Mouse (Mus musculus) brain, embryonic 14.5 days (tissue): ENCODE measurements around the gene Zbp1. TPM values are rescaled to one million over a fixed set of nuclear protein-coding genes. Genes with fewer than 3 reads are reported as not detected.
A peak's percentile ranks its signal among the peaks of the same experiment; 100 is the strongest.

Experiments
- DNase-seq: peaks from one replicate; pipeline ENCODE4 v3.0.0-alpha.2; 2011; ENCODE audit warnings: low read depth
- CTCF ChIP-seq: fragments of 200-500 bp; IDR thresholded peaks from 2 replicates; pipeline ENCODE4 v1.5.1; 2012; ENCODE audit warnings: inconsistent platforms, mild to moderate bottlenecking, moderate library complexity, borderline replicate concordance; ENCODE audit not compliant: insufficient read depth, insufficient read length; ENCODE audit errors: extremely low read depth
- POLR2A ChIP-seq: fragments of 200-500 bp; IDR thresholded peaks from 2 replicates; pipeline ENCODE4 v1.6.1; 2012; ENCODE audit warnings: mild to moderate bottlenecking, inconsistent platforms, borderline replicate concordance; ENCODE audit not compliant: poor library complexity, insufficient read depth, insufficient read length, severe bottlenecking; ENCODE audit errors: extremely low read depth
- polyA plus RNA-seq: library from polyadenylated mRNA; depleted of rRNA; stranded (reverse); fragments of >200 nt; gene quantifications from 2 replicates; pipeline ENCODE4 v1.2.3, GENCODE M21; 2012; rRNA removed

Gene Zbp1
- 0.18 and 0.40 TPM in 2 replicates for polyA plus RNA-seq

DNA sequence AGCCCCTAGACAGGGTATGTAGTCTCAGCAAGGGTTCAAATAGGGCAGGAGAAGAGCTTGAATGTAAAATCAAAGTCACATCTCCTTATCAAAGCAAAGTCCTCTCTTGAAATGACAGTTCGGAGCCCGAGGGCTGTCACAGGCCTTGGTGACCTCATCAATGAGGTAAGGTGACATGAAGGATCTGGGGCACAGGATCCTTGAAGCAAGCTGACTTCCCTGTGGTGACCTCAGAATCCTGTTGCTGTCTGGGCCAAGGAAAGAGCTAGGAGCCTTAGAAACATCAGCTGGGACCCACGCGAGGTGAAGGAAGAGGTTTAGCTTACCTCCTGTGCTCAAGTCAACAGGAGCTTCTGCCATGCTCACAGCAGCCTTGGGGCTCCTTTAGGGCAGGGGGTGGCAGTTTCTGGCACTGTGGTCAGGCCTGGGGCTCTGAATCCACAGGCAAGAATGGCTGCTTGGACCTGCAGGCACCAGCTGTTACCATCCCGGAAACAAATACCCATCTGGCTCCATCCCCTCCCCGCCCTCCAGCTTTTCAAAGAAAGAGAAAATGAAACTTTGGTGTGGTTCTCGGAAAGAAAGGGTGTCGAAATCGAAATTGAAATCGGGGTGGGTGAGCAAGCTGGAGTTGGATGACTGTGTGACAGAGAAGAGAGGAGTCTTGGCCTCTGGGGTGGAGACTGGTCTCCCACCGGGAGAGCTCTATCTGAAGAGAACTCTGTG lies at the start of gene Zbp1:
Gene Zbp1, minus strand, starts transcription at position 508 of the 726 bp plus-strand sequence.
- no peak for TF ChIP-seq POLR2A
- no peak for TF ChIP-seq CTCF
- DNase-seq = no peak

DNA sequence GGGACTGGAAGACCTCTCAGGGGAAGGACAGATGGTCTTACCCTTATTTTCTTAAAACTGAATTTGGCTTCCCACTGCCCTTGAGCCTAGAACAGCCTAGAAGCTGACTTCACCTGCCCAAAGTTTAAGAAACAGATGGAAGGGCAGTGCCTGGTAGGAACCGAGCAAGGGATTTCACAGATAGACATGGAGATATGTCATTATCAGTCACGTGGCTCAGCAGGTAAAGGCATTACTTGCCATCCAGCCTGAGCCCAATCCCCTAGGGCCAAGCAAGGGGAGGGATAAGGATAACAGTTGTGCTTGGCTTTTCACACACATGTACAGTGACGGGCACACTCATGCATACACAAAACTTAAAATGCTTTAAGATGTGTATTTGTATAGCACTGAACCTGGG lies 48.8 kb upstream of the Zbp1 start:
- no peak for DNase-seq
- TF ChIP-seq CTCF (no peak), POLR2A (no peak)

DNA sequence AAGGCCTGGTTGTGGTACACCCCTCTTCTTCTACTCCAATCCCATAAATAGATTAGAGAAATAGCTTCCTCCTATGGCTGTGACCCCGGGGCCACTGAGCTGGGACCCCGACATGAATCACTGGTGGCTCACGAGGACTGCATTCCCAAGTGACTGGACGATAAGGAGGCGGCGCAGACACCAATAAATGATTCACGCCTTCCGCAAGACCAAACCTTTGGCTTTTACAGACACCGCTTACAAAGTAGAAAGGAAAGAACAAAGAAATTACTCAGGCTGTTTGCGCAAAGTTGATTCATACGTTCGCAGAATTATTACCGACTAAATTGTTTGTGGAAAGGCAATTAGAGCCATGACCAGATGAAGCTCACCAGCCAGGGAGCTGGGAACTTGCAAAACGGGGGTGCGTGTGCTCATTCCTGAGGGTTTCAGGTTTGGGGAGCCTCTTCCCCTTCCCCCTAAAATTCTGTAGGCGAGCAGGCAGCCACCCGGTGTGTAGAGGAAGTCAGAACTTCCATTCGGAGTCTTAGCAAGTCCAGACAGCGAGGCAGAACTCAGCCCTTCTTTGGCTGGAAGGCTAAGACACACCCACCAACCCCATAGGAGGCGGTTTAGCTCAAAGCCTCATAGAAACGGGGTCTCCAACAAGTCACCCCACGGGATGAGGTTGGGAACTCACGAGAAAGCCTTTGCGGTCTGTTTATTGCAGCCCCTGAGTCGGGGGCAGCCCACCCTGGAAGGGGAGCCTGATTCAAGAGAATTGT lies 47.8 kb upstream of the Zbp1 start:
- DNase-seq = no peak
- TF ChIP-seq POLR2A (no peak), CTCF (no peak)

DNA sequence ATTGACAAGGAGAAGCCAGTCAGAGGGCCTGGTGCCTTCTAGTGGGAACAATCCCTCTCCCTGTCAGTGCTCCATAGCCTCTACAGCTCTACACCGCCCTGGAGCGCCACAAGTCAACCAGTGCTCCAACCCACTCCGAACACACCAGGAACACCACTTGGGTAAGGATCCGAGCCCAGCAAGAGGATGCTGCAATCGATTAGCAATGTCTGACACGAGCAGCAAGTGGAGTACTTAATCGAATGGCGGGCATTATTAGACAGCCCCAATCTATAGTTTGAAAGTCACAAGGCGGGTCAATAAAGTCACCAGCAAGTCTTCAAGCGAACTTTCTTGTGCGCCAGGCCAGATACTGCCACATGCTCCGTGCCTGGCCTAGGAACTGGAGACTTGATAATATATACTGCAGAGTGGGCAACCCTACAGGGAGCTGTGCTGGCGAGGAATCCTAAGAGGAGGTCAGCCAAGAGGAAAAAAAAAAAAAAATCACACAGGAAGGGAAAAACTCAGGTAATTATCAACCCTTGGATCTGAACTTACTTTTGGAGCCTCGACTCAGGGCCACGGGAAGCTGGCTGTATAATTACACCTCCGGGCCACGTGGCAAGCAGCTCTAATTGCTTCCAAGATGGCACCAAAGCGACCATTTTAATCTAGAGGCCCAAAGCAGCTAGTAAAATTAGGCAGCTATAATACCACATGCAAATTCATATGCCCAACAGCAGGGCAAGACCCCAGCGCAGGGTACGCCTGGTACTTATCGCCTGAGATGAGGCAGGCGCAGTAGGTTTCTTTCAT lies 46.9 kb upstream of the Zbp1 start:
- no peak for DNase-seq
- no peak for TF ChIP-seq POLR2A
- no peak for TF ChIP-seq CTCF

DNA sequence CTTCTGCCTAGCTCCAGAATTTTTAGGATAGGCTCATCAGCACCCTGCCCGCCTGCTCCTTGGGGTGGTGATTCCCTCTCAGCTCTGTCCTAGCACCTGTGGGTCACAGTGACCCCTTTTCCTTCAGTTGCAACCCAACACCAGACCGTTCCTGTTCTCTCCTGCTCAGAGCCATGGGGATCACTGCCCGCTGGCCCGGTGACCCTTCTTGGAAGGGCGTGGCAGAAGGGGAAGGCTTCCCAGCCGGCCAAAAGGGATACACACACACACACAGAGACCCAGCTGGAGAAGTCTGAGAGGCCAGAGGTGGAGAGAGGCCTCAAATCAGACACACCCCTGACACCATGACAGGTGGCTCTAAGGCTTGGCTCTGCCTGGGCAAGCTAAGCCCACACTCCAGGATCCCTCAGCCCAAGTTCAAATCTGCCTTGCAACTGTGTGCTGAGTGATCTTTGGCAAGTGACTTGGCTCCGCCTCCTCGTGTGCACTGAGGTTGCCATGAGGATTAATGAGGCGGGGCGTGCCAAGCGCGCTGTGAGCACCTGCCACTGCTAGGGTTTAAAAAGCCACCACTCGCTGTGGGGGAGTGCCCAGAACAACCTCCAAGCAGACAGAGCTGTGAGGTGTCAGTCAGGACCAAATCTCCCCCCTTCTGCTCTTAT lies 45.9 kb upstream of the Zbp1 start:
- TF ChIP-seq CTCF (no peak), POLR2A (no peak)
- DNase-seq = peak; percentile 93

DNA sequence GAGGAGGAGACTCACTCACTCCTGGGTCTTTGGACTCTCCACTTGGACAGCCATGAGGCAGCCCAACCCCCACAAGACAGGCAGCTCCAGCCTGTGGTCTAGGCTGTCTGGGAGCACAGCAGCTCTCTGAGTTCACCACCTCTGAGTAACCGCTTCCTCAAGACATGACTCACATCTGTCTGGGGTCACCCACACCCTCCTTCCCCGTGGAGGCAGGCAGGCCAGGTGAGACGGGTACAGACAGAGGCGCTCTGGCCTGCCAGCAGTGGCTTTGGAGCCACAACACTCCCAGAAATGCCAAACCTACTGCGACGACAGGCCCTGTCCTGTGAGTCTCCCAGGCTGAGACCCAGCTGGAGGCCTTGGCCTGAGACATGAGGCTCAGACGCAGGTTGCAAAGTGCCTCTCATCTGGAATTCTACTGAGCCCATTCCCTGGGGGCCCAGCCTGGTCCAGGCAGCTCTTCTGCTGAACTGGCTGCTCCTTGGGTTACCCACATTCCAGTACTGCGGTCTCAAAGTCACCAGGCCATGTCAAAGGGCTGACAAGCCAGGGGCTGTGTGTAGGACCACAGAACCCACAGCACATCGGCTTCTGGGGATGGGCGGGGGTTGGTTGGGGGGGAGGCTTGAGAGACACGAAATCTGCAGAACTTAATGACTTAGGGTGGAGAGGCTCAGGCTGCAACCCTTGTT lies 45.1 kb upstream of the Zbp1 start:
- DNase-seq = no peak
- no peak for TF ChIP-seq CTCF
- no peak for TF ChIP-seq POLR2A

DNA sequence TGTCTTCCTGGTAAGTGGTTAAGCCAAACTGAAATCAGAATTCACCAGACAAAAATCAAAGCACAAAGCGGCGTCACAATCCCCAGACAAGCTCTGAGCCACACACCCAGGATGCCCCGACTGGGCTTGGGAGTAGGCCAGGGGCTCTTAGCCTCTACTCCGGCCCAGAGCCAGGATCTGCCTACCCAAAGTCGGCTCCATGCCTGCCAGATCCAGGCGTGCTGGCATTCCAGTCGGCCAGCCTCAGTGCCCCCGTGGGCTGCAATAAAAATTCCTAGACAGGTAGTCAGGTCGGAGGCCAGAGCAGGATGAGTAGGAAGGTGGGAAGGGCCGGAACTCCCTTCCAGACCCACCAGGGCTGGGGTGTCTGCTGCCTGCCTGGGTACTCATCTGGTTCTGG lies 42.8 kb upstream of the Zbp1 start:
- TF ChIP-seq CTCF = no peak
- TF ChIP-seq POLR2A = no peak
- DNase-seq = peak; percentile 70

DNA sequence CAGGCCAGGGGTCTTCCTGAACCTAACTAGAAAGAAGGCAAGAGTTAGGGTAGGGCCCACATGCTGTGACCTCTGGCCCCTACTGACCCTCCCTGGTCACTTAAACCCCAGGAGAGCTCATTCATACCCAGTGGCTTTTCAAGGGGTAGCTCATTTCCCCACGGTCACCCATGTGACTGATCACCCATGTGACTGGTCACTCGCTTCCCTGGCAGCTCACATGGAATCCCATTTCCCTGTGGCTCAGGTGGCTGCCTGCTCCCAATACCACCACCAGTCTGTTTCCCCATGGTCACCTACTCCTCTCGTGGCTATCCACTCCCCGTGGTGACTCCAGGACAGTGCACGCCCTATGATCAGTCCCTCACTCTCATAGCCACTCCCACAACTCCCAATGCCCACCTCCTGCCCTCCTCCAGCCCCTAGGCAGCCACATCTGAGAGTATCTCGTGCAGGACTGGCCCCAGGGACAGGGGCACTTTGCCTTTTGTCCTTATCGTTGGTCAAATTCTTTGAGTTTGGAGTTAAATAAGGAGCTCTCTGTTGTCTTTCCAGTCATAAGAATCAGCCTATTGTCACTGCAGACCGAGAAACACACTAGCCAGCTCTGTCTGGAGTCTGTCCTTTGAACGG lies 39.9 kb upstream of the Zbp1 start:
- no peak for DNase-seq
- no peak for TF ChIP-seq CTCF
- TF ChIP-seq POLR2A = no peak

DNA sequence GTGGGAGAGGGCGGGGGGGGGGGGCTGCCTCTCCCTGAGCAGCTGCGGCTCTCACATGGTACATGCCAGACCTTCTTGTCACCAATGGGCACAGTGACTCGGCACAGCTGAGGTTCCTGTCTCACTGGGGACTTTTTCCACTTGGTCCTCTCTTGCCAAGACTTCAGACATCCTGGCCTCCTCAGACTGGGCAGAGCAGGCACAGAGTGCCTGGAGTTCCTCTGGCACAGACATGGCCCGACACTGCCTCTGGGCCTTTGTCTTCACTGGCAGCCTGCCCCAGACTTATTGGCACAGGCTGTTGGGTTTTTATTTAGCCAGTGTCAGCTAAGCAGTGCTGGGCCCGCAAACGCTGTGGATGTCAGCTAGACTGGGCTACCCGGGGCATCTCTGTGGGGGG lies 38.9 kb upstream of the Zbp1 start:
- TF ChIP-seq CTCF (no peak), POLR2A (no peak)
- peak; percentile 96 for DNase-seq

DNA sequence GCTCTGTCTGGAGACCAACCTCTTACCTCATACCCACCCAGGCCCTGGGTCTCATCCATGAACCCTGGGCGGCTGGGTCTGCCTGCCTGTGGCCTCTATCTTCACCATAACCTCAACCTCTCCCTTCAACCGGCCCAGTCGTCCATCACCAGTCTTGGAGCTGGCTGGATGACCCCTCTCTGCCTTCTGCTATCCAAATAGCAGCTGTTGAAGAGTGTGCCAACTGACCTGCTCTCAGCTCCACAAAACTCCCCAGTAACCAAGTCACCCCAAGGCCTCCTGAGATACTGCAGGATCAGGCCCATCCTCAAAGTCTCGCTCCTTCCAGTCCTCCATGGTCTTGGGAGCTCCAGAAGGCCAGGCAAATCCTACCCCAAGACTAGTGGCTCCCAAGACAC lies 37.8 kb upstream of the Zbp1 start:
- TF ChIP-seq POLR2A (no peak), CTCF (no peak)
- no peak for DNase-seq
